Mouse (Mus musculus) heart, adult 2 months (tissue): ENCODE measurements around the gene Hk2.
"Not testable (repeated sequence)": the region's sequence is repeated elsewhere in the genome, so short reads cannot be mapped to it uniquely, and the experiment has no call there.

Experiments used
- CTCF ChIP-seq: fragments of 200-600 bp; IDR thresholded peaks from 2 replicates; pipeline ENCODE4 v1.8.1; 2022; ENCODE audit warnings: antibody characterized with exemption, mild to moderate bottlenecking, moderate library complexity
- EP300 ChIP-seq: fragments of 200-500 bp; IDR thresholded peaks from 2 replicates; pipeline ENCODE4 v1.6.1; 2011; ENCODE audit warnings: low read depth, low read length, control low read depth; ENCODE audit not compliant: insufficient read depth
- POLR2A ChIP-seq: fragments of 200-500 bp; IDR thresholded peaks from 2 replicates; pipeline ENCODE4 v1.6.1; 2011; ENCODE audit warnings: mild to moderate bottlenecking, low read depth, low read length, control low read depth; ENCODE audit not compliant: insufficient read depth

DNA sequence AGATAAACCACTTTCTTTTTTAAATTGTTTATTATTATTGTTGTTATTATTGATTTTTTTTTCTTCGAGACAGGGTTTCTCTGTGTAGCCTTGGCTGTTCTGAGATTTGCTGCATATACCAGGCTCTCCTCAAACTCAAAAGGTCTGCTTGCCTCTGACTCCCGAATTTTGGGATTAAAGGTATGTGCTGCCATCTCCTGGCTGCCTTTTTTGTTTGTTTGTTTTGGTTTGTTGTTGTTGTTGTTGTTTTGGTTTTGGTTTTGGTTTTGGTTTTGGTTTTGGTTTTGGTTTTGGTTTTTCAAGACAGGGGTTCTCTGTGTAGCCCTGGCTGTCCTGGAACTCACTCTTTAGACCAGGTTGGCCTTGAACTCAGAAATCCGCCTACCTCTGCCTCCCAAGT, 96.6 kb downstream of the Hk2 start:
- TF ChIP-seq CTCF, POLR2A, EP300: not testable (repeated sequence)
